Mouse (Mus musculus) cerebellum, adult 2 months (tissue): ENCODE results near the gene Padi4. TPM values are rescaled to one million over a fixed set of nuclear protein-coding genes. Genes with fewer than 3 reads are reported as not detected.

Experiments
- DNase-seq, 2 experiments: peaks; one replicate each; pipeline ENCODE4 v3.0.0; 2021
- H3K27ac ChIP-seq: fragments of 200-500 bp; 2 replicates; pipeline ENCODE4 v1.5.1; 2012; ENCODE audit warnings: low read length, control low read depth, inconsistent platforms; ENCODE audit not compliant: insufficient read depth
- H3K27me3 ChIP-seq: fragments of 200-500 bp; 2 replicates; pipeline ENCODE4 v1.6.1; 2012; ENCODE audit warnings: inconsistent platforms, mild to moderate bottlenecking, low read length, moderate library complexity; ENCODE audit not compliant: control insufficient read depth, insufficient read depth
- H3K4me1 ChIP-seq: fragments of 200-500 bp; 2 replicates; pipeline ENCODE4 v1.6.1; 2011; ENCODE audit warnings: low read length; ENCODE audit not compliant: control insufficient read depth, insufficient read depth
- H3K4me3 ChIP-seq: fragments of 200-500 bp; replicated peaks from 2 replicates; pipeline ENCODE3; 2011; ENCODE audit warnings: mild to moderate bottlenecking, low read depth, low read length, control low read depth; ENCODE audit not compliant: insufficient read depth
- CTCF ChIP-seq: fragments of 200-500 bp; IDR thresholded peaks from 2 replicates; pipeline ENCODE4 v1.5.1; 2011; ENCODE audit warnings: low read depth, mild to moderate bottlenecking, control low read depth, low read length, moderate library complexity, borderline replicate concordance; ENCODE audit not compliant: insufficient read depth
- POLR2A ChIP-seq: fragments of 200-500 bp; IDR thresholded peaks from 2 replicates; pipeline ENCODE4 v1.6.1; 2011; ENCODE audit warnings: low read length, control low read depth, borderline replicate concordance; ENCODE audit not compliant: insufficient read depth
- WGBS: fragments of 180-500 bp; shearing (Covaris S2); methylation state at CpG from one replicate; pipeline ENCODE4 v1.1.7; 2018; 5-methylcytosine and 5-hydroxymethylcytosine counted together
- polyA plus RNA-seq: library from polyadenylated mRNA; depleted of rRNA; stranded (reverse); fragments of >200 nt; gene quantifications from 2 replicates; pipeline ENCODE4 v1.2.3, GENCODE M21; 2012

The Padi4 gene
- polyA plus RNA-seq, 1 experiment, result 0.11 TPM

DNA sequence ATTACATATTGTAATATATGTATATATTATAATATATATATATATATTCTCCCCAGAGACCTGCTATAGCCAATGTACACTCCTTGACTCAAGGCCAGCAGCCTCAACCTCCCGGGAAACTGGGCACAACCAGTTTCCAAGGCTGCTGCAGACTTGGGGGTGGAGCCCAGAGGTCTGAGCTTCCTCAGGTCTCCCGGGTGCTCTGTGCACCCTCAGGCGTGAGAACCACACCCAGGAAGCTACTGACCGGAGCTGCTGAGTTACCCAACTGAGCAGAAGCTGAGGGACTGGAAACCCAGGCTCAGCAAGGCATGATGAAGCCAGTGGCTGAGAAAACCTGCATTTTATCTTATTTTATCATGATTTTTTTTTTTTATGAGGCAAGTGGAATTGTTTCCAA is 2.9 kb downstream of the Padi4 start:
- no peak overlapping the region for H3K4me3 ChIP-seq
- WGBS, result 47% methylated on average over 4 of the region's 4 CpGs
- H3K4me1 ChIP-seq, result no peaks in the 10 kb centered on the region
- no peak for TF ChIP-seq CTCF
- no peak for TF ChIP-seq POLR2A
- no peak for DNase-seq
- no peaks in the 10 kb centered on the region for H3K27me3 ChIP-seq
- no peak overlapping the region for H3K27ac ChIP-seq

DNA sequence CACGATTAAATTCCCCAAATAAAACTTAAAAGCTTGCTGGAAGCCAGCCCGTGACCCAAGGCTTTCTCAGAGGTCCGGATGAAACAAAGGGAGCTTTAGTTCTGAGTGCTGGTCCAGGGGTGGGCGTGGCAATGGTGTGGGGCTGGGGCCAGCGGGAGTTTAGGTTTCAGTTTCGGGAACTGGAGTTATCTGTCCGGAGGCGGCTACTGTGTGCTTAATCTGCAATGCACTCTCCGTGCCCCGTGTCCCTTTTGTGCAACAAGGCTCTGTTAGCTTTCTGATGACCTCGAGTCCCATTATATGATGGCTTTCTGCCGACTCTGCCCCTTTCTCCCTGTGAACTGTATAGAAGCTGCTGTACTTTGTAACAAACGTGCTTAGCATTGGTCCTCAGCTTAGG is 3.6 kb downstream of the Padi4 start:
- Histone ChIP-seq H3K27ac (no peak overlapping the region), H3K4me3 (no peak overlapping the region), H3K27me3 (no peaks in the 10 kb centered on the region), H3K4me1 (no peaks in the 10 kb centered on the region)
- 13% methylated on average over 13 of the region's 13 CpGs for WGBS
- no peak for DNase-seq
- no peak for TF ChIP-seq CTCF
- no peak for TF ChIP-seq POLR2A

DNA sequence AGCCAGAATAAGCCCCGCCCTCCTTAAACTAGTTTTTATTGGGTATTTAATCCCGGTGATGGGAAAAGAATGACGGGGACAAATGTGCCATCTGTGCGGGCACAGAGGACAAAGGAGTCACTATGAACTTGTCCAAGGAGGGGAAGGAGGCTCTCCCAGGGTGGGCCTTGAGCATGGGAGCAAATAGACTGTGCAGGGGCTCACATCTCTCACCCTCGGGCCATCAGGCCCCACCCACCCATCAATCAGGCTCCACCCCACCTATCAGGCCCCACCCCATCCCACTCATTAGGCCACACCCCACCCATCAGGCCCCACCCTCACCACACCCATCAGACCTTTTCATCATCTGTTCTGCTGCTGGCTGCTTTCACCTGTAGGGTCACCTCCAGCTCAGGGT is 5.1 kb downstream of the Padi4 start:
- Histone ChIP-seq H3K27me3 (no peaks in the 10 kb centered on the region), H3K4me1 (no peaks in the 10 kb centered on the region), H3K27ac (no peak overlapping the region), H3K4me3 (no peak overlapping the region)
- 78% methylated on average over 5 of the region's 5 CpGs for WGBS
- DNase-seq, result no peak
- TF ChIP-seq POLR2A (no peak), CTCF (no peak)

DNA sequence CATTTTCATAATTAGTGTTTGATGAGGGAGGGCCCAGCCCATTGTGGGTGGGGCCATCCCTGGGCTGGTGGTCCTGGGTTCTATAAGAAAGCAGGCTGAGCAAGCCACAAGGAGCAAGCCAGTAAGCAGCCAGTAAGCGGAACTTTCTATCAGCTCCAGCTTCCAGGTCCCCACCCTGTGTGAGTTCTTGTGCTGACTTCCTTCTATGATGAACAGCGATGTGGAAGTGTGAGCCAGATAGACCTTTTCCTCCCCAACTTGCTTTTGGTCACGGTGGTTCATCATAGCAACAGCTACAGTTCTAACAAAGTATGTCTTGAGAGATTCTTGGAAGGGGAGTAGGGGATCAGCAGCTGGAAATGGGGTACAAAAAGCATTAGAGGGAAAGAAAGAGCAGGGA is 8.1 kb downstream of the Padi4 start:
- Histone ChIP-seq H3K27me3 (no peaks in the 10 kb centered on the region), H3K4me1 (no peaks in the 10 kb centered on the region), H3K4me3 (no peak overlapping the region), H3K27ac (no peak overlapping the region)
- no peak for TF ChIP-seq POLR2A
- TF ChIP-seq CTCF, result no peak
- 78% methylated on average over 3 of the region's 3 CpGs for WGBS
- no peak for DNase-seq

DNA sequence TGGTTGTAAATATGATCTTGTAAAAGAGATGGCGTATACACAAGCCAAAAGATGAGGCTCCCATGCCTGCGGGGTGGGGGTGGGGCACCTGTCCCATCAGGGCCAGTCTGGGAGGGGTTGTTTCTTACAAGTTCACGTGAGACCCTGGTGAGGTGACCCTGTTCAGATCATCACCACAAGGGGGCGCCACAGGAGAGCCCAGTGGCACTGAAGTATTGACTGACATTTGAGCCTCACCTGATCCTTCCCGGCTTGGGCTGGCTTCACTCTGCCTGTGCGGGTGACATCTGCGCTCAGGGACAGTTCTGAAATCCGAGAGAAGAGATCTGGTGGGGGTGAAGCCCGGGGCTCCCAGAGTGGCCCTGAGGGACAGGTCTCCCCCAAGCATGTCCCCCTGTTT is 10.9 kb downstream of the Padi4 start:
- H3K4me1 ChIP-seq, result no peaks in the 10 kb centered on the region
- H3K4me3 ChIP-seq, result no peak overlapping the region
- 20% methylated on average over 9 of the region's 9 CpGs for WGBS
- peak in 1 of 2 experiments; percentile 34 for DNase-seq
- H3K27ac ChIP-seq, result no peak overlapping the region
- TF ChIP-seq CTCF (peak; percentile 55; the same call in 1 of the 2 replicates), POLR2A (no peak)
- H3K27me3 ChIP-seq, result no peaks in the 10 kb centered on the region

DNA sequence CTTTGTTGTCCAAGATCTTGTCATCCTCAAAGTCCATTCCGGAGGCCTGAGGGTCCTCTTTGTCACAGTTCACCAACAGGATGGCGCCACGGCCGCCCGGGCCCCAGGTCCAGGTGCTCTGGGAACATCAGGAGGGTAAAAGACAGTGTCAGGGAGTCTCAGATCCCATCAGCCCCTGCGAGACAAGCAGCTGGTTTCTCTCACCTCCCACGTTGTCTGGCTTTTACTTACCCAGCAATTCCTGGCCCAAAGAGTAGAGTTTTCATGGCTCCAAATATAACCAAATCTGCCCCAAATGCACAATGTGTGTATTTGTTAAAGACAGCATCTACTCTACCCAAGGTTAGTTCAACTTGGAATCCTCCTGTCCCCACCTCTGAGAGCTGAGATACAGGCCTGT is 12.4 kb downstream of the Padi4 start:
- Histone ChIP-seq H3K27ac (no peak overlapping the region), H3K27me3 (no peaks in the 10 kb centered on the region), H3K4me1 (no peaks in the 10 kb centered on the region), H3K4me3 (no peak overlapping the region)
- TF ChIP-seq POLR2A (no peak), CTCF (no peak)
- DNase-seq, result no peak
- WGBS, result 87% methylated on average over 7 of the region's 7 CpGs

DNA sequence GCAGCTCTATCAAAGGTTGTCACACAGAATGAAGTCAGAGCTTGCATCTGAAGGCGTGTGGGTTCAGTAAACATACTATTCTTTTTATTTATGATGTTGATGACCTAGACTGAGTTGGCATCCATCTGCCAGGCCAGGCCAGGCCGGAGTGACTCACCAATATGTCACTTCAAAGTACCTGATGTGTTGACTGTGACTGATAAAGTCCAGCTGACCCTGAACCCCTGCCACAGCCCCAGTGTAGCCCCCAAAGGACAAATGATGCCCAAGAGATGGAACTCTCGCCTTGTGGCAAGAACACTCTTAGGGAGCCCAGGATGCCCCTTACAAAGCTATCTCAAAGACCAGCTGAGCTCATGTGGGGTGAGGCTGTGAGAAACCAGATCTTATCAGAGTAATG is 18.2 kb downstream of the Padi4 start:
- no peak for DNase-seq
- 87% methylated on average over 3 of the region's 3 CpGs for WGBS
- Histone ChIP-seq H3K4me1 (no peaks in the 10 kb centered on the region), H3K27ac (no peak overlapping the region), H3K4me3 (no peak overlapping the region), H3K27me3 (no peaks in the 10 kb centered on the region)
- no peak for TF ChIP-seq CTCF

DNA sequence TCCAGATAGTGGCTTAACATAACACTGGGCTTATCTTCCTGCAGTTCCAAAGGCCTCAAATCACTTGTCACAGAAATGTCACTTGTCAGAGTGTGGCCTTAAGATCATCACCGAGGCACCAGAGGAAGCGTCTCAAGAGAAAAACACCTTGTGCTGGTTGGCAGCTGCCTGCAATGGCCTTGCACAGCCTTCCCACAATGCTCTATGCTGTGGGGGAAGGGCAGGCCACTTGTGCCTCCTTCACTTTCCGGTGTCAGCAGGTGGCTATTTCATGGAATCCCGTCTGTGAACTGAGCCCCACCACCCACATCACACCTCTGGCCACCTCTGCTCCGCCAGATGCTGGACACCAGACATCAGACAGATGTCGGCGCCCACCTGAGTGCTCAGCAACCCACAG is 20.7 kb downstream of the Padi4 start:
- no peak overlapping the region for H3K27ac ChIP-seq
- 69% methylated on average over 7 of the region's 7 CpGs for WGBS
- TF ChIP-seq CTCF, result no peak
- no peak for TF ChIP-seq POLR2A

More for the DNA sequence above, 20.7 kb downstream of the Padi4 start:
- DNase-seq, result no peak
- Histone ChIP-seq H3K4me3 (no peak overlapping the region), H3K27me3 (no peaks in the 10 kb centered on the region), H3K4me1 (no peaks in the 10 kb centered on the region)
